Mouse (Mus musculus): ENCODE data around the gene Chchd1.

GRCm38 (mm10) chr14:20700362-20700761 lies 2.4 kb upstream of the Chchd1 start:
- TF ChIP-seq CTCF (IDR thresholded peaks at IDR 0.05; ENCODE audit: low read depth) (no peak), EP300 (IDR thresholded peaks at IDR 0.05; ENCODE audit: low read depth) (no peak)
